Mouse (Mus musculus) layer of hippocampus, adult 9-11 months (tissue): Measurements from ENCODE around the gene Ivns1abp.
"Not testable (repeated sequence)": the region's sequence is repeated elsewhere in the genome, so short reads cannot be mapped to it uniquely, and the experiment has no call there.

ENCODE experiments used
- DNase-seq: peaks from one replicate; pipeline ENCODE4 v3.0.0; 2022

Gene Ivns1abp

DNA sequence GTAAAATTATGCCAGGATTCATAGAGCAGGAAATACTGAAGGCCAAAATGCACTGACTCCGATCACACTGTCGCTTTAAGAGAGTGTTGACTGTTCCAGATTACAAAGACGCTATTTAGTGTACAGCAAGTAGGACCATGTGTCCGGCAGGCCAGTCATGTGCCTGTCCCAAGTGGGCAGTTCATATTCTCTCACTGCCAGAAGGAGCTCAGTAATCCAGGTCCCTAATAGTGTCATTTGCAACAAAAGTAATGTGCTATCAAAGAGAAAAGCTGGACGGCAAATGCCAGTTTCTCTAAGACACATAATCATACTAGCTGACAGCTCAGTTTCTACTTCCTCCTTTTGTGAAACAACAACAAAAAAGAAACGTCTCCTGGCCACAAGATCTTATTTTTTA, 1.3 kb upstream of the Ivns1abp start:
- peak; percentile 33 for DNase-seq

DNA sequence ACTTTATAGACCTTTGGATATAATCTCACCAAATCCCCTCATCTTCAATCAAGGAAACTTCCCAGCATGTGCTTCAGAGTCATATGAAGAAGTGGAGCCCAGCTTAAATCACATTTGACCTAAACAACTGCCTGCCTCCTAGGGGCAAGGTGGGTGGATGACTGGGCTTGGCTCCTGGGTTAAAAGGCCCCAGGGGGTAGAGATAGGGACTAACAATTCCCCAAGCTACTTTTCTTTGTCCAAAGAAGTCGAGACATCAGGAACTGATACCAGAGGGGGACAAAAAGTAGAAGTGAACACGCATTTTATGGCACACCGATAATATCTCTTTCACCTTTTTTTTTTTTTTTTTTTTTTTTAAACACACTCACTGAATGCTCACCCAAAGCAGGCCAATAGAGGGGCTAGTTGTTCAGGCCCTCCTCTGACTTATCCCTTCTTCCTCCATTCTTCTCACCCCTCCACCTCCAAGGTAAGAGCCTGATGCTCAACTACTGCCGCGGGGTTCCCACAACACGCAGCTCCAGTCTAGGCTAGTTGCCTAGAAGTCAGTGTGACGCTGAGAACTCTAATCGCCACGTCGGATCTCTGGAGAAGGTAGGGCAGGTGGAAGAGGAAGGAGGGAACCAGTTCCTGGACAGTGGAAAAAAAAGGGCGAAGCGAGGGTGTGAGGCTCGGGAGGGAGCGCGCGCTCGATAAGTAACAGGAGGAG, 550 bp upstream of the Ivns1abp start:
- DNase-seq = peak; percentile 14

DNA sequence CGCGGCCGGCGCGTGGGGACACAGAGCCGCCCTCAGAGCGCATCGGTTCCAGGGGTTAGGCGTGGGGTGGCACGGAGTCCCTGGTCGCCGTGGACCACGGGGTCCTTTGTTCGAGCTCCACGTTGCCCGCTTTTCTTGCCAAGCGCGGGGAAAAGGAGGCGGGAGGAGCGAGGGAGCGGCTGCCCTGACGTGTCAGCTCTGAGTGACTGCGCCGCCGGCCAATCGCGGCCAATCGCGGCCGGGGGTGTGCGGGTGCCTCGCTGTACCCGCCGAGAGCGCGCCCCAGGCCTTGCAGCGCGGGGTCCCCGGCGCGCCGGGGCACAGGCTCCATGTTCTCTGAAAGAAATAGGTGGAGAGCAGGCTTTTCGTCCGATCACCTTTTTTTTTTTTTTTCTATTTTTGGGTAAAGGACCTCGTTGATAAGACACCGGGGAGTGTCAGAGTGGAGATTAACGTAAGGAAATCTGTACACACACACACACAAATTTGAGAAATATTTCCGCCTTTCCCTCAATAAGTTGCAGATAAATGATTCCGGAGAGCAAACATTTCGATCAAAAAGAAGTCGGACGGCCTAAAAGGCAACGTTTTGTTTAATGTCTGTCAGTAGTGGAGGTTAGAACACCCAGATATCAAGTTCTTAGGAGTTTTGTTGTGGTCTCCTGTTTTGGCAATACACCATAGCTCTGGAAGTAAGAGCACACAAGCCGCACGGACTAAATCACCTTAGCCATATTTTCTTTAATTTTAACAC, 1.0 kb downstream of the Ivns1abp start:
- DNase-seq = peak; percentile 96

DNA sequence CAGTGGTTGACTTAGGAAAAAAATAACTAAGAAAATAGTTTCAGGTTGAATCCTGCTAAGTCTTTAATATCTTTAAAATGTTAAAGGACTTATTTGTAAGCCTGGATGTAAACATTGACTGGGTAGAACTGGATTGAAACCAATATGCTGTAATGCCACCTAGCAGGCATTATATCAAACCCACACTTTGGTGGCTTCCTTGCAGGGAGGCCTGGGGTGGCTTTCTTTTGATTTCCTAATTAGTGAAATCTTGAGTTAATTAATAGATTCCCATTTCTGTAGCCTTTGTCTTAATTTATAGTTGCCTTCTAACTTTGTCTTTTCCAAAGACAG, 1.6 kb downstream of the Ivns1abp start:
- DNase-seq = no peak

DNA sequence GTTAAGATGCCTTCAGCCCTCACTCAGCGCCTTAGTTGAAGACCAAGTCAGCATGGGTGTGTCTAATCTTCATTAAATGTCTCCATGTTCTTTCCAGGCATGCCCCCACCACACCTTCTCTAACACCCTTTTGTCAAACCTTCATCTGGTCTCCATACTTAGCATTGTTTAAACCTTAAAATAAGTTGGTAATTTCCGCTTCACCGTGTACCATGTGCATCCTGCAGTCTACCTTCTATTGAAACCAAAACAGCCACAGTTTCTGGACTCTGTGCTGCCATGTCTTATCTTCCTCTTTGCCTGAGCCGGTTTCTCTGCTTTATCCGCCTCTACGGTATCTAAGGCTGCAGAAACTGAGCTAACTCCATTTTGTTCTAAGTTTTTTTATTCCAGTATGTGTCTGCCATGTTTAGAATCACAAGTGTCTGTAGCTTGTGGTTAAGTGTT, 2.4 kb downstream of the Ivns1abp start:
- no peak for DNase-seq

DNA sequence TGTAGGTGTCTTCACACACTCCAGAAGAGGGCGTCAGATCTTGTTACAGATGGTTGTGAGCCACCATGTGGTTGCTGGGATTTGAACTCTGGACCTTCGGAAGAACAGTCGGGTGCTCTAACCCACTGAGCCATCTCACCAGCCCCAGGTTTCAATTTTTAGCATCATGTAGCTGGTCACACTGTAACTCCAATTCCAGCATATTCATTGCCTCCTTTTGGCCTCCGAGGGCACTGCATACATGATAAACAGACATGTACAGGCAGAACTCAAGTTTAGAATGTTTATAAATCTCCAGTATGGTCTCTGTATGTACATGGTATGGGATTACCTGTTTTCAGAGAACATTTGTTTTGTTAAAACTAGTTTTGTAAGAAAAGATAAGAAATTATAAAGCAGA, 4.0 kb downstream of the Ivns1abp start:
- not testable (repeated sequence) for DNase-seq

DNA sequence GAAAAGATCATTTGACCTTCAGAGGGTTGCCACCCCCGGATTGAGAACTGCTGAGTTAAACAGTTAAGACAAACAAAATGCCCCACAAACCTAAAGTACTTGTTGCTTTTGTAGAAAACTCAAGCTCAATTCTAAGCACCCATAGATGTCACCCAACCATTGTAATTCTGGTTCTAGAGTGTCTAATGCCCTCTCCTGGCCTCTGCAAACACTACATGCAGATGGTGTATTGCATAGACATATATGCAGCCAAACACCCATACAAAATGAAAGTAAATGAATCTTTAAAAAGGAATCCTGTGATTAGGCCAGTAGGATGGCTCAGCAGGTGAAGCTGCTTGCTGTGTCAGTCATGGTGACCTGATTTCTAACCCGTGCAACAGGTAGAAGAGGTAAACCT, 8.6 kb downstream of the Ivns1abp start:
- DNase-seq = no peak

DNA sequence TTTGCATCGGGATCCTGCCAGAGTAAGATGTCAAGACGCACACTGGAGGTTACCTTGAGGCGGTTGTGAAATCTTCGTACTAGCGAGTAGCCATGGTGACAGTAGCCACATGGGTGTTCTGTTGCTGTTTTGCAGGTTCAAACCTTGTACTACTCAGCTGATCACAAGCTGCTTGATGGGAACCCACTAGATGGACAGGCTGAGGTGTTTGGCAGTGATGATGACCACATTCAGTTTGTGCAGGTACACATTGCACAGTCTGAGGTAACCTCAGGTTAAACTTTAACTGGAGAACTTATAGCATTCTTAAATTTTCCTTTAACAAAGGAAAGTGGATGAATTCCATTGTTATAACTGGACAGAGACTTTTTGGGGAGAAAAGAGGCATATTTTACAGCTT, 11.7 kb downstream of the Ivns1abp start:
- DNase-seq = no peak

DNA sequence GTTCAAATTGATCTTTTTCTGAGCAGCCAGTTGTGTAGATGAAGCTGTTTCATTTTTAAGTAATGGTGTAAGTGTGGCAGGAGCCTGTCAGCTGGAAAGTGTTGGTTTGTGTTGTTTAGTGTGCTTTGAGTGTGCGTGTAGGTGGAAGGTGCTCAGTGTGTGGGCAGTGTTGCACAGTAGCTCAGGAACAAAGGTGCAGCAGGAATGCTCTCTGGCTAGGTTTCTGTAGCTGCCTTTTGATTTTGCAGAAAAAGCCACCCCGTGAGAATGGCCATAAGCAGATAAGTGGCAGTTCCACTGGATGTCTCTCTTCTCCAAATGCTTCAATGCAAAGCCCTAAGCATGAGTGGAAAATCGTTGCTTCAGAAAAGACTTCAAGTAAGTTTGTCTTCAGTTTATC, 15.1 kb downstream of the Ivns1abp start:
- DNase-seq = no peak

DNA sequence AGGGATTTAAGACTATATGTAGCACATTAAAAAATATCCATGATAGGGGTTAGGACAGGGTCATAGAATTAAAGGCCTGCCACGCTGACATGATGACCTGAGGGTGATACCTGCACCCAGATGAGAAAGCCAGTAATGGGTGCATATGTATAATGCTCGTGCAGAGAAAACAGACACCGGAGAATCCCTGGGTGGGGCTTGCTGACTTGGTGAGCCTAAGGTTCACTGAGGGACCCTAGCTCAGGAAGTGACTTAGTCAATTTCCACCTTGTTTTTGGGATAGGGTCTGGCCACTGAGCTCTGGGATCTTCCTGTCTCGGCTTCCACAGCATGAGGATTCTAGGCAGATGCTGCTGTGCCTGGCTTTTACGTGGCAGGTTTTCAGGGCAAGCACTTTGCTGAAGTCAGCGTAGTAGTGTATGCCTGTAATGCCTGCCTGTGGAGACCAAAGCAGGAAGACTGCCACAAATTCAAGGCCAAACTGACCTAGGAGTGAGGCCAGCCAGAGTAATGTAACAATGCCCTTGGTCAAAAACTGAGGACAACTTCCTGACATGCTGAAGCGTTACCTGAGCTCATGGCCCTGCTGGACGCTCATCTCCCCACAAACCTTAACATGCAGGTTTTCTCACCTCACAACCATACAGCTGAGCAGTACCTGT, 22.8 kb downstream of the Ivns1abp start:
- no peak for DNase-seq

DNA sequence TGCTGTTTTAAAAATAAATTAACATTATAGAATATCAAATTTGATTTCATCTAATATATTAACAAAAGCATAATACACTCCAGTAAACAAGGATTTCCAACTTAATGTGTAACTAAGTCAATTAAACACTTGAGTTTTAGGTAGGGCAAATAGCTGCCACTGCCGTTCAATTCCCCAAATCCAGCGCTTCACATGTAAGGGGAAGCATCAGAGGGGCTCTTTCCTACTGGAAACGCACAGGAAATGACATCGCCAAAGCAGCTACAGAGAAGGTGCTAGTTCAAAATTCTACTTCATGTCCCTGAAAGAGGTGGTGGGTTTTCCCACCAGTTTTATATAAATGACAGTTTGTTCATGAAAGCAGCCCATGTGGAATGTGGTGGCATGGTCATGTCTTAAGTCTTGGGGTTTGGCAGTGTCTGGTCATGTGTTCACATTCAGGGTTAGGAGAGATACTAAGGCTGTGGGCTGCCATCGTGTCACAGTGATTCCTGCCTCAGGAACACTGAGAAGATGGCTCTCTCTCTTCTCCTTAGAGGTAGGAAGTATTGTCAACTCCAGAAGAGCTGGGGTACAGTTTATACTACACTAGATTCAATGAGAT, 23.5 kb downstream of the Ivns1abp start:
- DNase-seq = no peak

DNA sequence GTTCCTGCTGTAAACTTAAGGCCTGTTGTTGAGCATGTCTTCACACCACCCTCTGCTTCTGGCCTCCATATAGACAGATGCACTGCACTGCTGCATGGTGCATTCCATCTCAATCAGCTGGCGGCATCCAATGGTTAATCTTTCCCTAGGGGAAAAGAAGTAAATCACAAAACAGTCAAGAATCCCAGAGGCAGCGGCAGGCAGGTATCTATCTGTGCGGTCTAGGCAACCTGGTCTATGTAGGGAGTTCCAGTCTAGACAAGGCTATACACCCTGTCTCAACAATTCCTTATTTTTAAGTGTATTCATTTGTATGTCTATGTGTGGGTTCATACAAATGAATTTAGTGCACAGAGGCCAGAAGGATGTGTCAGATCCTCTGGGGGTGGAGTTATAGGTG, 24.2 kb downstream of the Ivns1abp start:
- DNase-seq = no peak

DNA sequence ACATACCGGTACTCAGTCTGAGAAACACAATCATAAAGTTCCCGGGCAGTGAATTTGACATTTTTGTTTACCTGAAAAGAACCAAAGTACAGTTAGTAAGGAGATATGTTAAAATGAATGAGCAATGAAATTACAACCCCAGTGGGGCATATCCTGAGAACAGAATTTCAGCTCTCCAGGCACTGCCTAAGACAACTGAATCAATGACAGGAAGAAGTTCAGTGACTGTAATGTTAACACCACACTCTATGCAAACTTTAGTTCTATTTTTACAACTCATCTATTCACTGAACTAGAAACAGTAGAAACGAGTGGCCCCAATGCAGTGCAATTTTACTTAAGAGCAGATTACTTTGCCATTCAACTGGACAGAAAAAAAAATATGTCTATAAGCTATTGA, 26.3 kb downstream of the Ivns1abp start:
- no peak for DNase-seq

DNA sequence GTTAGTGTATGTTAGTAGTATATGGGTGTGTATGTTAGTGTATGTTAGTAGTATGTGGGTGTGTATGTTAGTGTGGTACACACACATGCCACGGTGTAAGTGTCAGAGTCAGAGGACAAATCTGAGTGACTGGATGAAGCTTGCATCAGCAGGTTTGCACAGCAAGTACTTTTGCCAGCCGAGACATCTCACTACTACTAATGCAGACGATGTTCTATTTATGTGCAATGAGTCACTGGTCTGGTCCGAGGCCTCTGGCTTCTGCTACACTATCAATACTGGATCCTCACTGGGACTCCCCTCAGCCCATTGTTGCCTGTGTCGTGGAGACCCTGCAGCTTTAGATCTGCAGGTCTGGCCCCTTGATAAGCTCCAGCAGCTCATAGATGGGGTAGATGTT, 27.3 kb downstream of the Ivns1abp start:
- no peak for DNase-seq

DNA sequence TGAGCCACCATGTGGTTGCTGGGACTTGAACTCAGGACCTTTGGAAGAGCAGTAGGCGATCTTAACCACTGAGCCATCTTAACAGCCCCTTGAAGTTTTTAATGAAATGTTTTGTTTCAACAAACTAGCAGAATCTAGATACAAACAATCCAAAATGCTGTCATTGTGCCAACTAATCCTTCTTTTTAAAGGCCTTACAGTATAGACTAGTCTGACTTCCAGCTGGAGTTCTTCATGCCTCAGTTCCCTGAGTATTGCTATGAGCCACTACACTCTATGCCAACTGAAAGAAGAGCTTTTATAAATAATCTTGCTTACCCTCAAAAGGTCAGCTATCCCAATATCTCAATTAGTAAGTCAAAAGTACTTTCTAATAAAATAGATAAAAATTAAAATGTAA, 28.5 kb downstream of the Ivns1abp start:
- DNase-seq = no peak

DNA sequence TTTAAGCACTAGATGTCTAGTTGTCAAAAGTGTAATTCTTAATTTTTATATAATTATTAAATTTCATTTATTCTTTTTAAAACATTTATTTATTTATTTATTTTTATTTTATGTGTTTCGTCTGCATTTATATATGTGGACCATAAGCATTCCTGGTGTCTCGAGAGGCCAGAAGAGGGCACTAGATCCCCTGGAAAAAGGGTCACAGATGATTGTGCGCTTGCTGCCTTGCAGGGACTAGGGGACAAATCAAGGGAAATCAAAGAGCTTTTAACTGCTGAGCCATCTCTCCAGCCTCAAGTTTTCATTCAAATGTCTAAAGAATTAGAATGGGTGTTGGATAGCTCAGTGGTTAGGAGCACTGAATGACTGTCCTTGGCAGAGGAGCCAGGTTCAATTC, 33.1 kb downstream of the Ivns1abp start:
- DNase-seq = no peak

DNA sequence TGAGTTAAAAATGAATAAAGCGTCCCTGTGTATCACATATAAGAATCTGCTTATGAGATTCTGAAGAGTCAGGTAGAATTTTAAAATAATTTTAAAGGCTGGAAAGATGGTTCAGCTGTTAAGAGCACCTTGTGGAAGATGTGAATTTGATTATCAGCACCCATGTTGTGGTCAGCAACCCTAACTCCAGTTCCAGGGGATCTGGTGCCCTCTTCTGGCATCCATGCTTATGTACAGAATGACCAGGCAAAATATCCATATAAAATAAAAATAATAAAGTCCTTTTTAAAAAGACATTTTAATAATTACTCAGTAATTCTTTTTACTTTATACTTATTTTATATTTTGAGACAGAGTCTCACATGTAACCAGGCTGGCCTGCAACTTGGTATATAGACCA, 45.8 kb downstream of the Ivns1abp start:
- no peak for DNase-seq

DNA sequence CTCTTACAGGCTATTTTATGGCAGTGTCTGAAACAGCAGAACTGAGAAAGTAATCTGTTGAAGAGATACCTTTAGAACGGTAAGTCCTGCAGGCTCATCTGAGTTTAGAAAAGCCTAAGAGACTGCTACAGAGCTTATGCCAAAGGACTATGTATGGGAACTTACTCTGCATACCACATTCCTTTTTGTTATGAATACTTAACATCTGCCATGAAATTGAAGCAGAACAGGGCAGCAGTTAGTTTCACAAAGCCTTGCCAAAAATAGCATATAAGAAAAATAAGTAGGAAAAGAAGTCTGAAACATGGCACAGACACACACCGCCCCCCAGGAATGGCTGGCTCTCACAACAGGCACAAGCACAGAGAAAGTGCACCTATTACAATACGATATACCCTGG, 65.5 kb downstream of the Ivns1abp start:
- no peak for DNase-seq
